Mouse (Mus musculus): ENCODE results near the gene Plekhs1.
"Not testable (repeated sequence)": the region's sequence is repeated elsewhere in the genome, so short reads cannot be mapped to it uniquely, and the experiment has no call there.

GRCm38 (mm10) chr19:56519408-56519807 is 58.0 kb downstream of the Plekhs1 start:
- not testable (repeated sequence) for TF ChIP-seq POLR2A (IDR thresholded peaks at IDR 0.05; ENCODE audit: borderline replicate concordance, insufficient read depth, low read length); CTCF (IDR thresholded peaks at IDR 0.05; ENCODE audit: borderline replicate concordance, insufficient read depth, low read depth, low read length)
